Mouse (Mus musculus) intestine, embryonic 16.5 days (tissue): Measurements from ENCODE around the gene Vmn2r85. TPM values are rescaled to one million over a fixed set of nuclear protein-coding genes. Genes with fewer than 3 reads are reported as not detected.
A peak's percentile ranks its signal among the peaks of the same experiment; 100 is the strongest.

Experiments
- ATAC-seq: fragments of 200-750 bp; cut with Nextera tagmentation; 2 replicates; pipeline ENCODE4 v1.8.0; 2017; ENCODE audit warnings: moderate TSS enrichment, moderate library complexity
- H3K27ac ChIP-seq: fragments of 300-500 bp; sonication (generic); 2 replicates; pipeline ENCODE4 v1.5.1; 2014; ENCODE audit warnings: mild to moderate bottlenecking, low read length
- H3K27me3 ChIP-seq: fragments of 300-500 bp; sonication (generic); replicated peaks from 2 replicates; pipeline ENCODE4 v1.6.1; 2014; ENCODE audit warnings: low read length, control low read depth, mixed read lengths; ENCODE audit not compliant: control insufficient read depth, insufficient read depth
- H3K36me3 ChIP-seq: fragments of 300-500 bp; sonication (generic); 2 replicates; pipeline ENCODE4 v1.6.1; 2014; ENCODE audit warnings: low read length, control low read depth; ENCODE audit not compliant: control insufficient read depth, insufficient read depth
- H3K4me1 ChIP-seq: fragments of 300-500 bp; sonication (generic); 2 replicates; pipeline ENCODE4 v1.6.1; 2014; ENCODE audit warnings: low read length, control low read depth, mixed read lengths; ENCODE audit not compliant: control insufficient read depth, insufficient read depth
- H3K4me2 ChIP-seq: fragments of 300-500 bp; sonication (generic); 2 replicates; pipeline ENCODE4 v1.6.1; 2014; ENCODE audit warnings: low read depth, low read length, control low read depth
- H3K4me3 ChIP-seq: fragments of 300-500 bp; sonication (generic); 2 replicates; pipeline ENCODE4 v1.5.1; 2014; ENCODE audit warnings: mild to moderate bottlenecking, low read length
- H3K9ac ChIP-seq: fragments of 300-500 bp; sonication (generic); 2 replicates; pipeline ENCODE4 v1.6.1; 2014; ENCODE audit warnings: low read depth, low read length
- H3K9me3 ChIP-seq: fragments of 300-500 bp; sonication (generic); 2 replicates; pipeline ENCODE4 v1.6.1; 2016; ENCODE audit warnings: low read length, control low read depth; ENCODE audit not compliant: control insufficient read depth
- WGBS: fragments of 180-500 bp; shearing (Covaris S2); extraction: QIAGEN DNeasy Blood & Tissue Kit; methylation state at CpG from one replicate; pipeline ENCODE4 v1.1.7; 2014; 5-methylcytosine and 5-hydroxymethylcytosine counted together
- polyA plus RNA-seq: library from polyadenylated mRNA; unstranded; fragments of >200 nt; fragmentation: Nextera tagmentation; extraction: Ambion mirVana; gene quantifications from 2 replicates; pipeline ENCODE4 v1.2.1, GENCODE M21; 2015

Vmn2r85 gene
- polyA plus RNA-seq, 1 experiment from 2014 or later = not detected

DNA sequence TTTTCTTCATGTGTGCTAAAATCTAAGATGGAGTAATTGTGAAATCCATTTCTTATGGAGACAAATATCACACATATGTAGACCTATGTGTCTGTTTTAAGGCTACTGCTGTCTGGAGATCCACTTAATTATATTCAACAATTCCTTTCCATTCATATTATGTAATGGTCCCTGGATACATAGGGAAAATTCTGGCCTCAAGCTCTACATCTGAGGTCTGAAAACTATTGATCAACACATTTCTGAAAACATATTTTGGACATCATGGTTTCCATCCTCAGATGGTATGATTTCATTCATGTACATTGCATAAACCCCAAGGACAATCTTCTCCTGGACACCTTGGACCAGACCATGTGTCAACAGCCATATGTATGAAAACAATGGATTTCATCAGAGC lies 35.3 kb downstream of the Vmn2r85 start, which contains the start of gene Vmn2r84:
Gene Vmn2r84, minus strand, starts transcription at position 101 of the 400 bp plus-strand sequence.
- no peaks in the 10 kb centered on the region for H3K9me3 ChIP-seq
- H3K27me3 ChIP-seq = no peaks in the 10 kb centered on the region
- H3K27ac ChIP-seq = no peak within 1 kb of the TSS
- ATAC-seq = no peak
- no peak within 1 kb of the TSS for H3K4me3 ChIP-seq
- H3K4me2 ChIP-seq = no peak within 1 kb of the TSS
- H3K9ac ChIP-seq = no peak within 1 kb of the TSS
- H3K36me3 ChIP-seq = no peaks in the 10 kb centered on the region
- H3K4me1 ChIP-seq = no peaks in the 10 kb centered on the region

DNA sequence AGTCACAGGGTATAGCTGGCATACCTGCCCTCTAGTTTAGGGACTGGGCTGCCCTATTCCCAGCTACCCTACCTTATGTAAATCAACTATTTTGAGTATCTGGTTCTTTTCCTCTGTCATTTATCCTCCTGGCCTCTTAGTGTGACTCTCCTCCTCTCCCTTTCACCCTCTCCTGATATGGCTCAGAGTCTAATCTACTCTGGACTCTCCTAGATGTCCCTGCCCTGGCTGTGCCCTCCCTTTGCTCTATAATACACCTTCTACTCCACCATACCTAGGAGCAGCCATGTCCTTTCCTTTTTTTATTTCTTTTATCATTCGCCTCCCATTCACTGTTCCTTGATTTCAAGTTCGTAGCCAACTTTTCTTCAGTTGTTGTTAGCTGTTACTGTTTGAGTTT lies 54.4 kb downstream of the Vmn2r85 start:
- no peaks in the 10 kb centered on the region for H3K36me3 ChIP-seq
- no peaks in the 10 kb centered on the region for H3K4me1 ChIP-seq
- ATAC-seq = no peak
- H3K9me3 ChIP-seq = no peaks in the 10 kb centered on the region
- no peaks in the 10 kb centered on the region for H3K27me3 ChIP-seq
- H3K4me3 ChIP-seq = no peak overlapping the region
- H3K9ac ChIP-seq = no peak overlapping the region
- no peak overlapping the region for H3K4me2 ChIP-seq
- H3K27ac ChIP-seq = no peak overlapping the region
- 84% methylated on average over 2 of the region's 2 CpGs for WGBS

- no peak overlapping the region for H3K4me3 ChIP-seq
- no peaks in the 10 kb centered on the region for H3K27me3 ChIP-seq
- H3K27ac ChIP-seq = no peak overlapping the region
- no peaks in the 10 kb centered on the region for H3K4me1 ChIP-seq
- H3K9me3 ChIP-seq = no peaks in the 10 kb centered on the region
- no peak overlapping the region for H3K4me2 ChIP-seq
- ATAC-seq = peak; percentile 62
- no peak overlapping the region for H3K9ac ChIP-seq
- 84% methylated on average over 2 of the region's 2 CpGs for WGBS
- H3K36me3 ChIP-seq = no peaks in the 10 kb centered on the region
These were observed 56.9 kb downstream of the Vmn2r85 start for GRCm38 (mm10) chr10:130372491-130373173.

GRCm38 (mm10) chr10:130371644-130372043 lies 57.9 kb downstream of the Vmn2r85 start:
- WGBS = 61% methylated on average over 1 of the region's 1 CpGs
- H3K9me3 ChIP-seq = no peaks in the 10 kb centered on the region
- H3K9ac ChIP-seq = no peak overlapping the region
- no peak overlapping the region for H3K27ac ChIP-seq
- H3K4me1 ChIP-seq = no peaks in the 10 kb centered on the region
- no peak overlapping the region for H3K4me2 ChIP-seq
- H3K36me3 ChIP-seq = no peaks in the 10 kb centered on the region
- no peaks in the 10 kb centered on the region for H3K27me3 ChIP-seq
- no peak for ATAC-seq
- no peak overlapping the region for H3K4me3 ChIP-seq

DNA sequence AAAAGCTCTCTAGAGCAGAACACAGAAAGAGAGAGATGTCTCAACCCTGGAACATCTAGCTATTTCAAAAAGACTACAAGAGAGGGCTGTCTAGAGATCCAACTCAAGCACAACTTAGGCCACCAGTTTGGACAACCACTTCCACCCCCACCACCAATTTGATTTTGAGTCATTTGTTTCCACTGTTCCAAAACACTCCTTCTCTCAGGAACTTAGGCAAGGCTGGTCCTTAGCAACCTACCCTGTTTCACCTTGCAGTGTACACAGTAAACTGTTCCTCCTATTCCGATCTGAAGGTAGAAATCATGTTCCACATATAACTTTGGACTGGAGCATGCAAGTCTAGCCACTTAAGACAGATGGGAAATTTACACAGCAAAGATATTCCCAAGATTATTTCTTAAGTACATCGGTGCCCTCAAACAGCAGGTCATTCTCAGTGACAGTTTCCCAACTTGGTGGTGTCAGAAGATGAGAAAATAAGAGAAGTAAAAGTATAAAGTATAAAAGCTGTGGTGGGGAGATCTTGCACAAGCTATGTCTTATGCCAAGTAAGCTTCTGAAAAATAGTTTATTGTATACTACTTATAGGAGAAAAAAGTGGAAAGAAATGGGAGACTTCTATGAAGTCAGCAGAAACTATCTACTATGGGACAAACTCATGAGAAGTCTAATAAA lies 59.4 kb downstream of the Vmn2r85 start:
- H3K27ac ChIP-seq = no peak overlapping the region

GRCm38 (mm10) chr10:130368384-130368783 lies 61.1 kb downstream of the Vmn2r85 start:
- Histone ChIP-seq H3K27me3 (no peaks in the 10 kb centered on the region), H3K4me2 (no peak overlapping the region), H3K4me3 (no peak overlapping the region), H3K9me3 (no peaks in the 10 kb centered on the region), H3K9ac (no peak overlapping the region), H3K36me3 (no peaks in the 10 kb centered on the region), H3K27ac (no peak overlapping the region), H3K4me1 (no peaks in the 10 kb centered on the region)
- ATAC-seq = no peak

More for the DNA sequence above, 59.4 kb downstream of the Vmn2r85 start:
- no peaks in the 10 kb centered on the region for H3K27me3 ChIP-seq
- 88% methylated on average over 2 of the region's 2 CpGs for WGBS
- no peaks in the 10 kb centered on the region for H3K36me3 ChIP-seq
- ATAC-seq = no peak
- no peak overlapping the region for H3K9ac ChIP-seq
- no peaks in the 10 kb centered on the region for H3K9me3 ChIP-seq
- H3K4me2 ChIP-seq = no peak overlapping the region
- H3K4me3 ChIP-seq = no peak overlapping the region
- no peaks in the 10 kb centered on the region for H3K4me1 ChIP-seq

- Histone ChIP-seq H3K4me2 (no peak overlapping the region), H3K4me3 (no peak overlapping the region), H3K9ac (no peak overlapping the region), H3K9me3 (no peaks in the 10 kb centered on the region), H3K27me3 (no peaks in the 10 kb centered on the region), H3K27ac (no peak overlapping the region), H3K4me1 (no peaks in the 10 kb centered on the region), H3K36me3 (no peaks in the 10 kb centered on the region)
- no peak for ATAC-seq
These were observed 64.7 kb downstream of the Vmn2r85 start for GRCm38 (mm10) chr10:130364766-130365165.

Other genes with a start within 250 kb of the Vmn2r85 start
- gene Olfr826, start 245.5 kb downstream of the Vmn2r85 start, polyA plus RNA-seq = not detected in 2 replicates
- not detected in 2 replicates for gene Olfr827, start 215.3 kb downstream of the Vmn2r85 start, polyA plus RNA-seq
- gene Neurod4, start 149.5 kb downstream of the Vmn2r85 start, polyA plus RNA-seq = 0.07 TPM in 1 of 2 replicates, not detected in the other
- gene Tespa1, start 106.8 kb downstream of the Vmn2r85 start, polyA plus RNA-seq = 0.62 and 0.68 TPM in 2 replicates
- gene Vmn2r84, start 35.4 kb downstream of the Vmn2r85 start, polyA plus RNA-seq = 0.01 TPM in 1 of 2 replicates, not detected in the other
- gene Vmn2r86, start 26.3 kb upstream of the Vmn2r85 start, polyA plus RNA-seq = not detected in 2 replicates
- gene Vmn2r87, start 67.7 kb upstream of the Vmn2r85 start, polyA plus RNA-seq = not detected in 2 replicates